Mouse (Mus musculus) lung, postnatal 0 days (tissue): ENCODE data around the gene Arhgap9.

Experiments used
- CTCF ChIP-seq: IDR thresholded peaks from 2 replicates; pipeline ENCODE4 v1.5.1; 2016; ENCODE audit warnings: antibody characterized with exemption, mild to moderate bottlenecking
- EP300 ChIP-seq: IDR thresholded peaks from 2 replicates; pipeline ENCODE4 v1.6.1; 2016; ENCODE audit warnings: antibody characterized with exemption, mild to moderate bottlenecking, control low read depth

GRCm38 (mm10) chr10:127322178-127322577 is 414 bp downstream of the Arhgap9 start:
- TF ChIP-seq CTCF (no peak), EP300 (no peak)
